Mouse (Mus musculus): ENCODE results near the gene Cacna2d1. TPM values are rescaled to one million over a fixed set of nuclear protein-coding genes. Genes with fewer than 3 reads are reported as not detected.

Gene Cacna2d1
- polyA plus RNA-seq, 1 experiment from 2014 or later = 11.0 TPM

DNA sequence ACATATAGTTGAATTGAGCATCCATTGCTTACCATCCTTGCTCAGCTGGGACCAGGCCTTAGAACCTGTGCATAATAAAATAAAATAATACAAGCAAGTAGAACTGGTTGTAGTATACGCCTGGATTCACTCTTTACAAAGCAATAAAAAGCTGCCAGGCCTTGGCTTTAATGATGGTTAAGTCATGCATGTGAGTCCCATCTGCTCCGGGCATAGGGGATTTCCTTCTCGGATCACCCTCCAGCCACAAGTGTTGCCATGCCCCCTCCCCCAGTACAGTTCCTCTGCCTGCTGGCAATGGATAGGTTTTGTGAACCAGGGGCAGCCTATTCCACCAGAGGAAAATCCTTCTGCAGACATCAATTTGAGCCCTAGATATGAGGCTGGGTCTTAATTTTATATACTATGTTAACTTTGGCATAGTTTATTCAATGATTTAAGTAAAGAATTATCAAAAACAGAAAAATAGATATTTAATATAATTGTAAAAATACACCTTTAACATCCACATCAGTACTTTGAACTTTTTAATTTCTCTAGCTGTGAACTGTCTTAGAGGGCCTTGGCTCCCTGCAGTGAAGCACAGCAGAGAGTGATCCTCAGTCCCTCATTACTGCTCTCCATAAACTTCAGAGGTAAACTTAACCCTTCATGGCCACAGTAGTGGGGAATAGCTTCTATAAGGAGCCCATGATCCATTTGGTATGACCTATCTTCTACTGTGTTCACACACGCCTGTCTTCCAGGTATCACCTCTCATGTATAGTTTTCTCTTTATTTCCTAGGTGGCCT is 90.3 kb downstream of the Cacna2d1 start:
- Histone ChIP-seq H3K9ac (no peak overlapping the region), H3K4me2 (no peak overlapping the region), H3K4me3 (no peak overlapping the region), H3K27me3 (no peaks in the 10 kb centered on the region), H3K36me3 (no peaks in the 10 kb centered on the region), H3K4me1 (no peaks in the 10 kb centered on the region), H3K27ac (no peak overlapping the region), H3K9me3 (no peaks in the 10 kb centered on the region)
- WGBS = 75% methylated on average over 4 of the region's 4 CpGs
- ATAC-seq (ENCODE audit: borderline replicate concordance, extremely low read depth, low FRiP score, low TSS enrichment) = no peak

DNA sequence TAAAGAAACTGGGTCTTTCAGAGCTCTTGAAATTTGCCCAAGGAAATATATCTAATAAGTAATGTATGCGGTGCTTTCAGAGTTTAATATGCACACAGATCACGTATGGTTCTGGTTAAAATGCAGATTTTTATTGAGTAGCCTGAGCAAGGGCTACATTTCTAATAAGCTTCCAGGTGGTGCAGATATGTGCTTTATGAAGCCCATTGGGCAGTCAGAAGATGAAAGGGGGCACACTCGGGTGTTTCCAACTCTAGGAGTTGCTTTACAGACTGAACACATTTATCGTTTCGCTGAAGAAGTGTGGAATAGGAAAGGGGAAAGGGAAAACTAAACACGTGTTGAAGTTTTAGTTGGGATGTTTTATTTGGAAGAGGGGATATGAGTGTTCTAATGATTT is 94.4 kb downstream of the Cacna2d1 start:
- 76% methylated on average over 6 of the region's 6 CpGs for WGBS
- Histone ChIP-seq H3K4me2 (no peak overlapping the region), H3K36me3 (no peaks in the 10 kb centered on the region), H3K9ac (no peak overlapping the region), H3K4me1 (no peaks in the 10 kb centered on the region), H3K4me3 (no peak overlapping the region), H3K9me3 (no peaks in the 10 kb centered on the region), H3K27ac (no peak overlapping the region), H3K27me3 (no peaks in the 10 kb centered on the region)
- ATAC-seq (ENCODE audit: borderline replicate concordance, extremely low read depth, low FRiP score, low TSS enrichment) = no peak

DNA sequence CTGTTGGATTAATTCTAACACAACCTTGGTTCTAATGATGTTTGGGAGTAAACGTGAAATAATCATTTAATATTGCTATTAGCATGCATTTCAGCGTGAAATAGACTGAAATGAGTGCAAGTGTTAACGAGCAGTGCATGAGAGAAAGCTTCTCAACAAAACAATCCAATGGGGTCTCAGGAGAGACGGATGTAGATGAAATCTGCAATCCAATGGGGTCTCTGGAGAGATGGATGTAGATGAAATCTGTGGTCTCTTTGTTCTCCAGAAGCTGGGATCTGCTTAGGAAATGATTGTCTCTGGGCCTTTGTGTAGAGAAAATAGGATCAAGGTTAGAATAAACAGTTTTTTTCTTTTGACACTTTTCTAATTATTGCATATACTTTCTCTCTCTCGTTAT is 95.0 kb downstream of the Cacna2d1 start:
- H3K4me1 ChIP-seq = no peaks in the 10 kb centered on the region
- no peak overlapping the region for H3K4me3 ChIP-seq
- H3K36me3 ChIP-seq = no peaks in the 10 kb centered on the region
- H3K27me3 ChIP-seq = no peaks in the 10 kb centered on the region
- H3K4me2 ChIP-seq = no peak overlapping the region
- no peak overlapping the region for H3K27ac ChIP-seq
- no peaks in the 10 kb centered on the region for H3K9me3 ChIP-seq
- 76% methylated on average over 5 of the region's 5 CpGs for WGBS
- H3K9ac ChIP-seq = no peak overlapping the region
- ATAC-seq (ENCODE audit: borderline replicate concordance, extremely low read depth, low FRiP score, low TSS enrichment) = no peak

DNA sequence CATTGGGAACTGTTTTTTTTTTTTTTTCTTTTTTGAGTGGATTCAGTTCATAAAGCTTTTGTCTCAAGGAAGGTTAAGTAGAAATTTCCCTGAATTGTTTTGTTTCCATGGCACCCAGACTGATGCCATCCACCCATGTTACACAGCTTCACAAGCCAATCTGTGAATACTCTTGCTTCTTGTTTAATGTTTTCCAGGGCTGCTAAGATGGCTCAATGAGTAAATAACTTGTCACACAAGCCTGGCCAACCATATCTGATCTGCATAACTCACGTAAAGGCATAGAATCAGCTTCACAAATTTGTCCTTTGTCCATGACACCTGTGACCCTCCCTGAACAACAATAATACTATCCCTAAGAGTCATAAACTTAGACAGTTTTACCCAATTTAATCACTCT is 99.1 kb downstream of the Cacna2d1 start:
- 78% methylated on average over 1 of the region's 1 CpGs for WGBS
- Histone ChIP-seq H3K9me3 (no peaks in the 10 kb centered on the region), H3K4me3 (no peak overlapping the region), H3K27ac (no peak overlapping the region), H3K4me1 (no peaks in the 10 kb centered on the region), H3K36me3 (no peaks in the 10 kb centered on the region), H3K27me3 (no peaks in the 10 kb centered on the region), H3K9ac (no peak overlapping the region), H3K4me2 (no peak overlapping the region)
- ATAC-seq (ENCODE audit: borderline replicate concordance, extremely low read depth, low FRiP score, low TSS enrichment) = no peak

DNA sequence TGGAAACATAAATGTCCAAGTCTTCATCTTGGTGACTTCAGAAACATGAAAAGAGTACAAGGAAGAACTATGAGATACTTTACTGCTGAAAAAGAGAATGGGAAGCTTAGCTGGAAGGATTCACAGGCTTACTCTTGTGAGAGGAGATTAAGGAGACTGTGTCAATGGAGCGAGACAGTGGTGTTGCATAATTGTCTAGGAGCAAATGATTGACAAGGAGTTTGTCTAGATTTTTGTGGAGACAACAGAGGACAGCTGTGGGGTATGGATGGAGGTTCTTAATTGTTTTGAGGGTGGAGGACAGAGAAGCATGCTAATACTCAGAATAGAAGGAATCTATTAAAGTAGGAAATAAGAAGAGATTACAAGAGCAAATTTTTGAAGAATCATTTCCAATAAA is 100.8 kb downstream of the Cacna2d1 start:
- 76% methylated on average over 1 of the region's 1 CpGs for WGBS
- Histone ChIP-seq H3K9ac (no peak overlapping the region), H3K9me3 (no peaks in the 10 kb centered on the region), H3K27me3 (no peaks in the 10 kb centered on the region), H3K27ac (no peak overlapping the region), H3K4me3 (no peak overlapping the region), H3K36me3 (no peaks in the 10 kb centered on the region), H3K4me1 (no peaks in the 10 kb centered on the region), H3K4me2 (no peak overlapping the region)
- ATAC-seq (ENCODE audit: borderline replicate concordance, extremely low read depth, low FRiP score, low TSS enrichment) = no peak

DNA sequence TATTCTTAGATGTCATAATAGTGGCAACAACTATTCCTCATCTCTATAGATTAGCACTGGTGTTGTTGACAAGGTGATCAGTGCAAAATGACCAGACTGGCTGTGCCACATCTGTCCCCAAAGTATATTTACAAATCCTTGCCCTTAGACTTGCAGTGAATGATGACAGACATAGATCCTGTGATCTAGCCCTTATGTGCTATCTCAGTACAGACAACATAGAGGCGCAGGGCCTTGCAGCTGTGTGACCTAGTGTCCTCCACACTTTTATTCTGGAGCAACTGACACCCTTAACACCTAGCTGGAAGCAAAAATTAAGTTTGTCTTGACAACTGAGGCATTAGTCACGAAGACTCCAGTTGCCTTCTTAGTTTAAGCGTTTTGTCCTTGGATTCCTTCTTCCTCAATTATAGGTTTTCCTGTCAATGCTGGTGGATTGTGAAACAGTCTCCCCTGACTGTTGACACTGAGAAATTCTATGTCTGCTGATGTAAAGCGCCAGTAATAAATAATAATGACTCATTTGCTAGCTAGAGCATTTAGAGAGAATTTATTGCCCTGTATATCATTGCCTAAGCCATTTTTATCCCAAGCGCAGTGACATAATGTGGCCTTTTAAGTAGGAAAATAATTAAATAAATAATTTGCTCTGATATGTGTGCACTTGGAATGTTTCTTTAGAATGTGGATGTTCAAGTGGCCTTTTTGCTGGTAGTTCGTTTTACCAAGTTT is 110.8 kb downstream of the Cacna2d1 start:
- no peak for ATAC-seq (ENCODE audit: borderline replicate concordance, extremely low read depth, low FRiP score, low TSS enrichment)
- WGBS = 63% methylated on average over 6 of the region's 6 CpGs

DNA sequence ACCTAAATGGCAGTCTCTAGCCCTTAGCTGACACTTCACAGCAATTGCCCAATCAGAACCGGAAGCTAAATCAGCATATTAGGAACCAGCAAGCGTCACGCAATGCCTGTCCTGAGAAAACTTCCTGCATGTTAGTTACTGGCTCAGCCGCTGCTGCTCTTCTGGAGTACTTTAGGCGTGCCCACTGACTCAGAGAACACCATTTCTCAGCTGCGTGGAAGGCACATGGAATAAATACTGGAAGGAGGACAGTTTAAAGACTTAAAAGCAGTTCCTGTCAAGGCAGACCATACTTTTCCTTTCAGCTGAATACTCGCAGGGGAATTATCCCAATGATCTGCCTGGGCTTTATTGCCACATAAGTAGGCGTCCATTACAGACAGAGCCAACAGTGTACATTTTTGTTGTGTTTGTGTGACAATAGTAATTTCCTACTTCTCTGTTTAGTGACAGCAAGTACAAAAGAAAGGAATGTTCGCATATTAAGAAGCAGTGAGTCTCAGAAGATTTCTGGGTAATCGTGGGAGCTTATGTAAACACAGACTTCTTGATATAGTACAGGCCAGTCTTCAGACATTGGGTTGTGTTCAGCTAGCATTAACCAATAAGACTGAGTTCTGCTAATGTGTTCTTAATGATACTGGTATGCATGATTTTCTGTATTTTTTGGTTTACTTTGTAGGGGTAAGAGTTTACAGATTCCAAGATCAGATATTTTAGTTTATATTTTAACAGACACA is 113.1 kb downstream of the Cacna2d1 start:
- Histone ChIP-seq H3K27me3 (no peaks in the 10 kb centered on the region), H3K36me3 (no peaks in the 10 kb centered on the region), H3K9me3 (no peaks in the 10 kb centered on the region), H3K9ac (no peak overlapping the region), H3K27ac (peak overlapping the region; percentile 49), H3K4me1 (no peaks in the 10 kb centered on the region), H3K4me3 (no peak overlapping the region), H3K4me2 (peak overlapping the region; percentile 36)
- 31% methylated on average over 10 of the region's 10 CpGs for WGBS
- ATAC-seq (ENCODE audit: borderline replicate concordance, extremely low read depth, low FRiP score, low TSS enrichment) = peak; percentile 86; the same call in 1 of the 2 replicates

More for the DNA sequence above, 110.8 kb downstream of the Cacna2d1 start:
- H3K27ac ChIP-seq = no peak overlapping the region
- no peaks in the 10 kb centered on the region for H3K36me3 ChIP-seq
- H3K9ac ChIP-seq = no peak overlapping the region
- no peaks in the 10 kb centered on the region for H3K4me1 ChIP-seq
- no peak overlapping the region for H3K4me3 ChIP-seq
- no peaks in the 10 kb centered on the region for H3K27me3 ChIP-seq
- no peaks in the 10 kb centered on the region for H3K9me3 ChIP-seq
- no peak overlapping the region for H3K4me2 ChIP-seq

DNA sequence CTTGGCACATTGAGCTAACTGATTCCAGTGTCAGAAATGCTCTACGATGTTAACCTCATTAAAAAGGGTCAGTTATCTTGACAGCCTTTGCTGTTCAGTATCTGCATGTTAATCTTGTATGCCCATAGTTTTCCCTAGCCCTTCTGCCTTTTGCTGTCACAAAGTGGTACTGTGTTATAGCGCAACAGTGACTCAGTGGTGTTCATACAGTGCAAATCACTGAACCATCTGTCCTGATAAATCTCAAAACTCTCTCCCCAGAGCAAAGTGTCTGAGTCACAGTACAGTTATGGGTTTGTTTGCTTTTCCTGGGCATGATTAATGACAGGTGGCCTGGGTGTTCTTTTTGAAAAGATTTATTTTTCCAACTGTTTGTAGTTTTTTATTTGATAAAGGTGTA is 122.3 kb downstream of the Cacna2d1 start:
- Histone ChIP-seq H3K9me3 (no peaks in the 10 kb centered on the region), H3K4me3 (no peak overlapping the region), H3K27ac (no peak overlapping the region), H3K9ac (no peak overlapping the region), H3K27me3 (no peaks in the 10 kb centered on the region), H3K4me2 (no peak overlapping the region), H3K36me3 (no peaks in the 10 kb centered on the region), H3K4me1 (no peaks in the 10 kb centered on the region)
- no peak for ATAC-seq (ENCODE audit: borderline replicate concordance, extremely low read depth, low FRiP score, low TSS enrichment)
- WGBS = 61% methylated on average over 2 of the region's 2 CpGs

DNA sequence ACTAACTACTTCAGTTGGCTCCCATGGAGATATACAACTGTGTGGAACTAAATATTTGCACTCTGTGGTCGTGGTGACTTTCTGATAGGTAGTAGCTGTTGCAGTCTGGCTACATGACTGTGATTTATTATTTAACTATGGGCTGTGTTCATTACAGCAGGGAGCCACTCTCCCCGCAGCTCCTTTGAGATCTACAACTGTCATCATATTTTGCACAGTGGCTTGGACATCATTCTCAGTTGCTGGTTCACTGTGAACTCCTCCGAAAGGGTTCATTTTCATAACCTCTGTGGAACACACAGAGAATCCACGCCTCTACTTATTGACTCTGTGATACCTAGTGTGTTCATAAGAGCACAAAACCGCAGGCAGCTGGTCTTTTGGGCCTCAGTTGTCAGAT is 128.3 kb downstream of the Cacna2d1 start:
- H3K4me1 ChIP-seq = no peaks in the 10 kb centered on the region
- H3K4me2 ChIP-seq = no peak overlapping the region
- no peaks in the 10 kb centered on the region for H3K36me3 ChIP-seq
- no peak overlapping the region for H3K9ac ChIP-seq
- 46% methylated on average over 5 of the region's 5 CpGs for WGBS
- no peaks in the 10 kb centered on the region for H3K27me3 ChIP-seq
- no peak overlapping the region for H3K4me3 ChIP-seq
- H3K27ac ChIP-seq = no peak overlapping the region
- H3K9me3 ChIP-seq = no peaks in the 10 kb centered on the region
- ATAC-seq (ENCODE audit: borderline replicate concordance, extremely low read depth, low FRiP score, low TSS enrichment) = no peak

DNA sequence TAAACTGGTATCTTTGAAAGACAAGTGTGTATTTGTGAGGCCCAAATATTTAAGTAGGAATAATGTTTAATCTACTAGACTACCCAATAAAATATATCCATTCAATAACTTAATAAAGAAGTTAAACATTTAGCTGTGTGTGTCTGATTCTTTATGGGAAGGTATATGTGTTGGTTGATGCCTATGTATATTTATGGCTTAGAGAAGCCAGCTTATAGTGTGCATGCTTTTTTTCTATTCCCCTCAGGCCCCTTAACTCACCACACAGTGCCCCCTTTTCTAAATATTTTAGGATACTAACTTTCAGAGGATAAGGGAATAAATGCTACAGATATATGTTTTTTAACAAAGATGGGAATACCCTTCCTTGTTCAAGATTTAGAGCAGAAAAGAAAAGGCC is 128.8 kb downstream of the Cacna2d1 start:
- no peak overlapping the region for H3K27ac ChIP-seq
- no peak overlapping the region for H3K9ac ChIP-seq
- H3K9me3 ChIP-seq = no peaks in the 10 kb centered on the region
- H3K36me3 ChIP-seq = no peaks in the 10 kb centered on the region
- H3K4me3 ChIP-seq = no peak overlapping the region
- no peak for ATAC-seq (ENCODE audit: borderline replicate concordance, extremely low read depth, low FRiP score, low TSS enrichment)
- no peak overlapping the region for H3K4me2 ChIP-seq
- no peaks in the 10 kb centered on the region for H3K27me3 ChIP-seq
- H3K4me1 ChIP-seq = no peaks in the 10 kb centered on the region

DNA sequence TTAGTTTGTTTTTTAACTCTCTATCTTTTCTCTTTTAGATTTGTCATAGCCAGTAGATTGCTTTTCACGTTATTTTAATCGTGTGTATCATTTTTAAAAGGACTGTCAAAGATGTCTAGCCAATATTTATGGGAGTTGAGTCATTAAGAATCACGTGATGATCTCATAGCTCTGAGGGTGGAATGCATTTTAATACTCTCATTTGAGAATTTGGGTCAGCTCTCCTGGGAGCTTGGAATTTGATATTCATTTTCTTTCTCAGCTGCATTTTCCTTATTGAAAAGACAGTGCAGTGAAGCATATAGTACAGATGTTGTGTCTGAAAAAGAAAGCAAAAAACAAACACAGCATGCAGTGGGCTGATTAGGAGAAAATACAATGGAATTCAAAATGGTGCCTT is 129.5 kb downstream of the Cacna2d1 start:
- 64% methylated on average over 3 of the region's 3 CpGs for WGBS
- H3K4me2 ChIP-seq = no peak overlapping the region

DNA sequence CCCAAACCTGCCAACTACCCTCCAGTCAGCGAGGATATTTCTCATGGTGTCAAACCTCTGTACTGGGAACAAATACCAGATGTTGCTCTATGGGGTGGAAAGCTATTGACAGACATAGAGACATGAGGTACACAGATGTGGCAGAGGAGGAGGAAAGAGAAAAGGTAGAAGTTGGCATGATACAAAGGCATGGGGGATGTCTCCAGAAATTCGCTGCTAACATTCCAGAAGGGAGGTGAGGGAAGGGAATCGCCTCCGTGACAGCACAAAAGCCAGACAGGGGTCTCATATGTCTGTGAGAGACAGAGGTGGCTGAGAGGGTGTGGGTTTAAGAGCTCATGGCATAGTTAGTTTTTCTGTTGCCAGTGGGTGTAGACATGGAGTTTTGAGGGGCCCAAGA is 131.3 kb downstream of the Cacna2d1 start:
- Histone ChIP-seq H3K4me2 (no peak overlapping the region), H3K27ac (no peak overlapping the region), H3K9ac (no peak overlapping the region), H3K36me3 (no peaks in the 10 kb centered on the region), H3K4me1 (no peaks in the 10 kb centered on the region), H3K9me3 (no peaks in the 10 kb centered on the region), H3K4me3 (no peak overlapping the region), H3K27me3 (no peaks in the 10 kb centered on the region)
- 83% methylated on average over 4 of the region's 4 CpGs for WGBS
- ATAC-seq (ENCODE audit: borderline replicate concordance, extremely low read depth, low FRiP score, low TSS enrichment) = no peak

More for the DNA sequence above, 129.5 kb downstream of the Cacna2d1 start:
- H3K27me3 ChIP-seq = no peaks in the 10 kb centered on the region
- no peak for ATAC-seq (ENCODE audit: borderline replicate concordance, extremely low read depth, low FRiP score, low TSS enrichment)
- no peaks in the 10 kb centered on the region for H3K36me3 ChIP-seq
- no peak overlapping the region for H3K4me3 ChIP-seq
- H3K4me1 ChIP-seq = no peaks in the 10 kb centered on the region
- no peak overlapping the region for H3K27ac ChIP-seq
- no peaks in the 10 kb centered on the region for H3K9me3 ChIP-seq
- no peak overlapping the region for H3K9ac ChIP-seq

Measured in lung, embryonic 15.5 days (tissue).